Mouse (Mus musculus) bone marrow, adult 2 months (tissue): Measurements from ENCODE around the gene Aspscr1.

Source experiments
- CTCF ChIP-seq: fragments of 200-500 bp; IDR thresholded peaks from 2 replicates; pipeline ENCODE4 v1.5.1; 2011; ENCODE audit warnings: low read length, control low read depth; ENCODE audit not compliant: control insufficient read depth, insufficient read depth
- POLR2A ChIP-seq: fragments of 200-500 bp; IDR thresholded peaks from 2 replicates; pipeline ENCODE4 v1.6.1; 2011; ENCODE audit warnings: low read depth, mild to moderate bottlenecking, control low read depth, low read length, borderline replicate concordance; ENCODE audit not compliant: control insufficient read depth

DNA sequence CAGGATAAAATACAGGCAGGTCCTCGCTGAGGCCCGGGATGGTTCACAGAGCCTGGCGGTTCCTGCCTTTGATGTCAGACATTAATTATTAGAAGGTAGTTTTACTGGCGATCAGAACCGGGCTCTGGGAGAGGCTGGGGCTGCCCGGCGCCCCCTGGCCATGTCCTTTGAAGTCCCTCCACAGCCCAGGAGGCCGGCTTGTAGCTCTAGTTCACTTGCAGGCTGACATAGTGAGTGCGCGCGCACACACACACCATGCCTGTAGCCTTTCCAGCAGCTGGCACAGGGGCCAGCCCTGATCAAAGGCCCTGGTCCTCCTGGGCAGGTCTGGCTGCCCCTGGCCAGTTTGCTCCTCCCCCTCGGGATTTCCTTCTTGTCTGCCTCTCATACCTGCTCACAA lies 22.9 kb downstream of the Aspscr1 start:
- TF ChIP-seq CTCF (no peak), POLR2A (no peak)
